Mouse (Mus musculus) olfactory bulb, adult 2 months (tissue): ENCODE measurements around the gene Trak1. TPM values are rescaled to one million over a fixed set of nuclear protein-coding genes. Genes with fewer than 3 reads are reported as not detected.

ENCODE experiments used
- H3K27ac ChIP-seq: fragments of 200-500 bp; 2 replicates; pipeline ENCODE4 v1.5.1; 2012; ENCODE audit warnings: low read depth, low read length; ENCODE audit not compliant: insufficient read depth
- H3K4me1 ChIP-seq: fragments of 200-500 bp; 2 replicates; pipeline ENCODE4 v1.6.1; 2012; ENCODE audit warnings: low read length; ENCODE audit not compliant: control insufficient read depth, insufficient read depth
- H3K4me3 ChIP-seq: fragments of 200-500 bp; 2 replicates; pipeline ENCODE4 v1.5.1; 2012; ENCODE audit warnings: mild to moderate bottlenecking, low read depth, low read length, moderate library complexity; ENCODE audit not compliant: insufficient read depth
- CTCF ChIP-seq: fragments of 200-500 bp; IDR thresholded peaks from 2 replicates; pipeline ENCODE4 v1.5.1; 2012; ENCODE audit warnings: low read depth, mild to moderate bottlenecking, low read length, moderate library complexity; ENCODE audit not compliant: insufficient read depth
- POLR2A ChIP-seq: fragments of 200-500 bp; IDR thresholded peaks from 2 replicates; pipeline ENCODE4 v1.6.1; 2012; ENCODE audit warnings: mild to moderate bottlenecking, low read depth, low read length, moderate library complexity; ENCODE audit not compliant: insufficient read depth
- WGBS: fragments of 180-500 bp; shearing (Covaris S2); methylation state at CpG from one replicate; pipeline ENCODE4 v1.1.7; 2018; 5-methylcytosine and 5-hydroxymethylcytosine counted together
- polyA plus RNA-seq: library from polyadenylated mRNA; stranded (reverse); fragments of >200 nt; gene quantifications from 2 replicates; pipeline ENCODE4 v1.2.4, GENCODE M21; 2012; ENCODE audit warnings: low replicate concordance; ENCODE audit not compliant: missing spikeins, insufficient read depth, insufficient read length

Gene Trak1
- polyA plus RNA-seq, 1 experiment, result not detected

- no peak overlapping the region for H3K27ac ChIP-seq
- WGBS, result 10% methylated on average over 15 of the region's 15 CpGs
These were observed 20.6 kb upstream of the Trak1 start for GRCm38 (mm10) chr9:121276745-121277117.

DNA sequence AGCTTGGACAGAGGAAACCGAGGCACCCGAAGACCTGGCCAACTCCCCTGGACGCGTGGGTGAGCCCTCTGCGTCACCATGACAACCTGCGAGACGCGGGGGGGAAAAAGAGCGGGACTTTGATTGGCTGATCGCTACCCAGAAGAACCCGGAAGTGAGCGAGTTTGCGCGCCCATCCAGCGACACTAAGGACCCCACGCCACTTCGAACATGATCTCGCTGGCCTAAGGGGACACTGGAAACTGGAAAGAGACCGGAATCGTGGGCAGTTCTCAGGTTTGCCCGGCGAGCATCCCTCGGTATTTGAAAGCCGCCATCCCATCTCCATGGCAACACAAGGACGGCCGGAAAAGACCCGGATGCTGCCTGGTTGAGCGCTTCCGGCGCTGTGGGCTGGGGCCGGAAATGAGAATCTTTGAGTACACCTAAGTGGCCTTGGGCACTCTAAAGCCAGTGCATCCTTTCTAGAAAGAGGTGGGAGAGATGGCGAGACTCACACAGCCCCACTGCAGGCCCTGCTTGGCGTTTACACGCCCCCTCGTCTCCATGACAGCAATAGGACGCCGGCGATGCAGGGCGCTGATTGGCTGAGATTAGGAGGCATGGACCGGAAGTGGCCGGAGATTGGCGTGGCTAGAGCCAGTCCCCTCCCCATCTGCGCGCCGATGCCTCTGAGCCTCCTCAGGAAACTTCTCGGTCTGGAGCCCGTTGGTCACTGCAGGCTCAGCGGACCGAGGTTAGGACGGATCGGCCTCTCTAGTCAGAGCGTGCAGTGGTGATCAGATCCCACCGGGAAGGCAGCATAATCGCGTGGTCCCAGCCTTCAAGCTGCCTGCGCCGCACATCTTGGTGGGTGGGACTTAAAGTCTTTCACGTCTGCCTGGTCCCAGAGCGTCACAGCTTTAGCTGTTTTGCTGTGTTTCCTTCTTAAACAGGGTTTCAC, 19.9 kb upstream of the Trak1 start, which contains the start of gene Ulk4:
Gene Ulk4 (minus strand): TSS at position 80 of the 943 bp plus-strand sequence.
- Histone ChIP-seq H3K4me1 (peaks cover 5% of the 10 kb centered on the region; the same call in 1 of the 2 replicates), H3K27ac (peak within 1 kb of the TSS; percentile 79), H3K4me3 (peak within 1 kb of the TSS; percentile 72)
- TF ChIP-seq POLR2A (0 out of 2 replicates have a peak, but pooled peaks have one; percentile 41), CTCF (no peak)
- WGBS, result under 1% methylated on average over 59 of the region's 59 CpGs

More at GRCm38 (mm10) chr9:121276745-121277117, 20.6 kb upstream of the Trak1 start:
- Histone ChIP-seq H3K4me1 (peaks cover 5% of the 10 kb centered on the region; the same call in 1 of the 2 replicates), H3K4me3 (peak overlapping the region; percentile 72)
- no peak for TF ChIP-seq CTCF
- TF ChIP-seq POLR2A, result no peak

DNA sequence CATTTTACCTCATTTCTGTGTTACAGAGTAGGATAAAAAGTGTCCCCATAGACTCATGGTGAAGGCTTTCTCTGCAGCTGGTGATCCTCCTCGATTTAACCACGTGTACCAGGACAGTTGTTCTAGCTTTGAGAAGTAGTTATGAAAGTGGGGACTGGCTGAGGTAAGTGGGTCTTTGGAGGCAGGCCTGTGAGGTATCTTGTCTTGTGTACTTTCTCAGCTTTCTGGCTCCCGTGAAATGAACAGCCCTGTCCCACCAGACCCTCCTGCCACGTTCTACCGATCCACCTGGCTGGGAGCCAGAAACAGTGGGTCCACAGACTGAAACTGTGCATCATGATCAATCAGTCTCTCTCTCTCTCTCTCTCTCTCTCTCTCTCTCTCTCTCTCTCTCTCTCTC, 18.1 kb upstream of the Trak1 start:
- Histone ChIP-seq H3K27ac (no peak overlapping the region), H3K4me3 (no peak overlapping the region), H3K4me1 (peaks cover 5% of the 10 kb centered on the region; the same call in 1 of the 2 replicates)
- WGBS, result 83% methylated on average over 5 of the region's 5 CpGs
- no peak for TF ChIP-seq POLR2A
- no peak for TF ChIP-seq CTCF

- TF ChIP-seq POLR2A (no peak), CTCF (no peak)
- WGBS, result 79% methylated on average over 6 of the region's 6 CpGs
- H3K4me1 ChIP-seq, result peaks cover 8% of the 10 kb centered on the region; the same call in 1 of the 2 replicates
- no peak overlapping the region for H3K4me3 ChIP-seq
- H3K27ac ChIP-seq, result no peak overlapping the region
These were observed 15.4 kb upstream of the Trak1 start for GRCm38 (mm10) chr9:121281891-121282290.

DNA sequence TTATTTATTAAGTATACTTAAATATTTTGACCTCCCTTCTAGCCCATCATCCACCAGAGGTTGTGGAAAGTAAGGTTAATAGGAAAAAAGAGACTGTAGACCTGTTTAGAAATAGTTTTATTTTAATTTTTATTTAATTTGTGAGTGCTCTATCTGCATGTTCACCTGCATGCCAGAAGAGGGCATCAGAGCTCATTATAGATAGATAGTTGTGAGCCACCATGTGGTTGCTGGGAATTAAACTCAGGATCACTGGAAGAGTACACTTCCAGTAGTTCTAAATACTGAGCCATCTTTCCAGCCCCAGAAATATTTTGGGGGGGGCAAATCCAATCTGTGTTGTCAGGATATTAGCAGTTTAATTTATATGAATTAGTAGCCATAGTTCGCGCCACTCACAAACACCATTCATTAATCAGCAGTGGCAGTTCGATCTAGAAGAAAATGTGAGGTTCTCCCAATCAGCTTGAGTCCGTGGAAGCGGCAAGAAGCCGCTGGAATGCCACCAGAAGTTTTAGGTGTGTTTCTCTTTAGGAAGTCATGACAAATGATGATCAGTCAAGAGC, 13.6 kb upstream of the Trak1 start:
- Histone ChIP-seq H3K27ac (no peak overlapping the region), H3K4me1 (peaks cover 5% of the 10 kb centered on the region; the same call in 1 of the 2 replicates), H3K4me3 (no peak overlapping the region)
- 97% methylated on average over 6 of the region's 6 CpGs for WGBS
- TF ChIP-seq CTCF (no peak), POLR2A (no peak)

GRCm38 (mm10) chr9:121284422-121284821, 12.9 kb upstream of the Trak1 start:
- Histone ChIP-seq H3K27ac (no peak overlapping the region), H3K4me1 (peaks cover 5% of the 10 kb centered on the region; the same call in 1 of the 2 replicates), H3K4me3 (no peak overlapping the region)
- no peak for TF ChIP-seq CTCF
- no peak for TF ChIP-seq POLR2A
- 88% methylated on average over 3 of the region's 3 CpGs for WGBS

DNA sequence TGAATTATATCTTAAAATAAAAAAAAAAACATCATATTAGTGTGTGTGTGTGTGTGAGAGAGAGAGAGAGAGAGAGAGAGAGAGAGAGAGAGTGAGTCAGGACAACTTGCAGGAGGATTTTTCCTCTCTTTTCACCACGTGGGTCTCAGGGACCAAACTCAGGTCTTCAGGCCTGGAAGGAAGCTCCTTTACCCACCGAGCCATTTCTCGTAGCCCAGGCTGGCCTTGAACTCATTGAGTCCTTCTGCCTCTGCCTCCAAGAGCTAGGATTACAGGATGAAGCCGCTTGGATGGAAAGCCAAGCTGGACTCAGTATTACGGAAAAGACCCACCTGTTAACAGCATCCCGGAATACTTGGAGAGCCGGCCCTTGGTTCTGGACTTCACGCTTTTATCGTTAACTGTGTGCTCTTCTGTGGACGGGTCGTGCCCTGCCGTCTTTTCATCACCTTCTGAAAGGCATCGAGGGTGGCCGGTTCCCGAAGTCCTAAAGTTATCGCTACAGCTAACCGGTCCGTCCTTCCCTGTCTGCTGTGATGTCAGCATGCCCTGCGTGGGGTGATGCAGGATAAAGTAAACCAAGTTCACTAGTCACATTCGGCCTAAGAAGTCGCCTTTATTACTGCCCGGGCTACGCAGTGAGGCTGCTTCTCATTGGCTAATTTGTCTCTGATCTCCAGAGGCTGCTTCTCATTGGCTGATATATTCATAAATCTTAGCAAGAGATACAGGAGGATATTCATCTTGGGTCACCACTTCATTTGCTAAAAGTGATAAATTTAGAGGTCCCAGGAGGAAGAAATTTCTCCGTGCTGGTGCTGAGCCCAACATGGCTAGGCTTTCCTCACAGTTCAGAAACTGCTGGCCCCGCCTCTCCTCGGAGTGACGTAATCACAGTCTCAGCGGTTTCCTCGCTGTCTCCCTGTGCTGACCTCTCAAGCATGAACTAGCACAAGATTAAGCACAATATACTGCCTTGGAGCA, 11.7 kb upstream of the Trak1 start:
- TF ChIP-seq POLR2A (no peak), CTCF (no peak)
- Histone ChIP-seq H3K27ac (no peak overlapping the region), H3K4me3 (peak overlapping the region; percentile 75), H3K4me1 (peaks cover 5% of the 10 kb centered on the region; the same call in 1 of the 2 replicates)
- WGBS, result 13% methylated on average over 29 of the region's 29 CpGs

GRCm38 (mm10) chr9:121286325-121286901, 10.9 kb upstream of the Trak1 start:
- no peak overlapping the region for H3K27ac ChIP-seq
- 73% methylated on average over 3 of the region's 3 CpGs for WGBS
- peak overlapping the region; percentile 75 for H3K4me3 ChIP-seq
- TF ChIP-seq CTCF (no peak), POLR2A (no peak)
- H3K4me1 ChIP-seq, result peaks cover 5% of the 10 kb centered on the region; the same call in 1 of the 2 replicates
